Mouse (Mus musculus): ENCODE results near the gene Dcbld1.
"Not testable (repeated sequence)": the region's sequence is repeated elsewhere in the genome, so short reads cannot be mapped to it uniquely, and the experiment has no call there.

Dcbld1 gene

GRCm38 (mm10) chr10:52298568-52298967 lies 65.1 kb downstream of the Dcbld1 start:
- in situ Hi-C loops (cut with MboI), result not testable (repeated sequence)

GRCm38 (mm10) chr10:52301766-52302165 lies 68.3 kb downstream of the Dcbld1 start:
- in situ Hi-C loops (cut with MboI), result no loop called here

GRCm38 (mm10) chr10:52302271-52302670 lies 68.9 kb downstream of the Dcbld1 start:
- in situ Hi-C loops (cut with MboI), result no loop called here

- in situ Hi-C loops (cut with MboI), result no loop called here
Observed at GRCm38 (mm10) chr10:52304574-52304973, 71.2 kb downstream of the Dcbld1 start.

GRCm38 (mm10) chr10:52309196-52309595 lies 75.8 kb downstream of the Dcbld1 start:
- in situ Hi-C loops (cut with MboI), result no loop called here

GRCm38 (mm10) chr10:52319506-52320286 lies 86.3 kb downstream of the Dcbld1 start:
- in situ Hi-C loops (cut with MboI), result no loop called here

- in situ Hi-C loops (cut with MboI), result no loop called here
Observed at GRCm38 (mm10) chr10:52321918-52322317, 88.5 kb downstream of the Dcbld1 start.

- in situ Hi-C loops (cut with MboI), result no loop called here
Observed at GRCm38 (mm10) chr10:52331007-52331406, 97.6 kb downstream of the Dcbld1 start.

- in situ Hi-C loops (cut with MboI), result not testable (repeated sequence)
Observed at GRCm38 (mm10) chr10:52343324-52343723, 109.9 kb downstream of the Dcbld1 start.

GRCm38 (mm10) chr10:52353184-52353583 lies 119.8 kb downstream of the Dcbld1 start:
- in situ Hi-C loops (cut with MboI), result no loop called here

GRCm38 (mm10) chr10:52358467-52358866 lies 125.0 kb downstream of the Dcbld1 start, which contains the start of gene Gm26741:
Gene Gm26741 (plus strand): TSS chr10:52358767.
- in situ Hi-C loops (cut with MboI), result no loop called here

GRCm38 (mm10) chr10:52360241-52360735 lies 126.9 kb downstream of the Dcbld1 start:
- in situ Hi-C loops (cut with MboI), result no loop called here

GRCm38 (mm10) chr10:52360862-52361609 lies 127.6 kb downstream of the Dcbld1 start:
- in situ Hi-C loops (cut with MboI), result no loop called here

GRCm38 (mm10) chr10:52368376-52368775 lies 135.0 kb downstream of the Dcbld1 start:
- in situ Hi-C loops (cut with MboI), result no loop called here
